Mouse (Mus musculus): ENCODE measurements around the gene Fnip2. TPM values are rescaled to one million over a fixed set of nuclear protein-coding genes. Genes with fewer than 3 reads are reported as not detected.

The Fnip2 gene
- 3.8 TPM for polyA plus RNA-seq (2014; fragmentation: Illumina TruSeq; extraction: RNeasy Lipid Tissue Mini Kit (QIAGEN cat#74804); ENCODE audit: low read depth, low replicate concordance)

GRCm38 (mm10) chr3:79567703-79568362 is at the start of gene Fnip2:
Gene Fnip2 (minus strand): TSS chr3:79567796.

GRCm38 (mm10) chr3:79590863-79591792 is 23.5 kb upstream of the Fnip2 start, which contains the start of gene Ppid:
Gene Ppid (plus strand): TSS chr3:79591342.

Other genes with a start within 250 kb of the Fnip2 start
- gene Gm17359, start 231.1 kb downstream of the Fnip2 start, polyA plus RNA-seq (2014; fragmentation: Illumina TruSeq; extraction: RNeasy Lipid Tissue Mini Kit (QIAGEN cat#74804); ENCODE audit: low read depth, low replicate concordance) = 576 TPM
- gene Ppid, start 23.5 kb upstream of the Fnip2 start, polyA plus RNA-seq (2014; fragmentation: Illumina TruSeq; extraction: RNeasy Lipid Tissue Mini Kit (QIAGEN cat#74804); ENCODE audit: low read depth, low replicate concordance) = 128 TPM
- 65.2 TPM for gene 4930579G24Rik, start 61.3 kb upstream of the Fnip2 start, polyA plus RNA-seq (2014; fragmentation: Illumina TruSeq; extraction: RNeasy Lipid Tissue Mini Kit (QIAGEN cat#74804); ENCODE audit: low read depth, low replicate concordance)
- gene Etfdh, start 61.7 kb upstream of the Fnip2 start, polyA plus RNA-seq (2014; fragmentation: Illumina TruSeq; extraction: RNeasy Lipid Tissue Mini Kit (QIAGEN cat#74804); ENCODE audit: low read depth, low replicate concordance) = 37.1 TPM
- 0.29 TPM for gene Rxfp1, start 170.1 kb upstream of the Fnip2 start, polyA plus RNA-seq (2014; fragmentation: Illumina TruSeq; extraction: RNeasy Lipid Tissue Mini Kit (QIAGEN cat#74804); ENCODE audit: low read depth, low replicate concordance)

All from testis, adult 10 weeks (tissue).